Mouse (Mus musculus): Measurements from ENCODE around the gene Rce1.
"Not testable (repeated sequence)": the region's sequence is repeated elsewhere in the genome, so short reads cannot be mapped to it uniquely, and the experiment has no call there.

The Rce1 gene

GRCm38 (mm10) chr19:4613464-4614304, 11.8 kb downstream of the Rce1 start:
- in situ Hi-C loops (cut with MboI, MseI): no loop called here

GRCm38 (mm10) chr19:4612181-4612961, 13.1 kb downstream of the Rce1 start:
- in situ Hi-C loops (cut with MboI, MseI): no loop called here

- in situ Hi-C loops (cut with MboI, MseI): no loop called here
Observed at GRCm38 (mm10) chr19:4610109-4610508, 15.3 kb downstream of the Rce1 start.

- in situ Hi-C loops (cut with MboI, MseI): no loop called here
Observed at GRCm38 (mm10) chr19:4608511-4608910, 16.9 kb downstream of the Rce1 start.

- in situ Hi-C loops (cut with MboI, MseI): no loop called here
Observed at GRCm38 (mm10) chr19:4607406-4607805, 18.0 kb downstream of the Rce1 start.

GRCm38 (mm10) chr19:4605654-4606053, 19.8 kb downstream of the Rce1 start:
- in situ Hi-C loops (cut with MboI, MseI): no loop called here

- in situ Hi-C loops (cut with MboI, MseI): no loop called here
Observed at GRCm38 (mm10) chr19:4603801-4604723, 21.4 kb downstream of the Rce1 start.

GRCm38 (mm10) chr19:4602459-4602858, 23.0 kb downstream of the Rce1 start:
- in situ Hi-C loops (cut with MboI, MseI): no loop called here

- in situ Hi-C loops (cut with MboI, MseI): no loop called here
Observed at GRCm38 (mm10) chr19:4596071-4596470, 29.4 kb downstream of the Rce1 start.

GRCm38 (mm10) chr19:4593792-4594522, 31.5 kb downstream of the Rce1 start:
- in situ Hi-C loops (cut with MboI, MseI): no loop called here

- in situ Hi-C loops (cut with MboI, MseI): no loop called here
Observed at GRCm38 (mm10) chr19:4590025-4590424, 35.4 kb downstream of the Rce1 start.

GRCm38 (mm10) chr19:4589081-4589480, 36.4 kb downstream of the Rce1 start:
- in situ Hi-C loops (cut with MboI, MseI): no loop called here

- in situ Hi-C loops (cut with MboI, MseI): no loop called here
Observed at GRCm38 (mm10) chr19:4588430-4588829, 37.0 kb downstream of the Rce1 start.

- in situ Hi-C loops (cut with MboI, MseI): no loop called here
Observed at GRCm38 (mm10) chr19:4587426-4587825, 38.0 kb downstream of the Rce1 start.

- in situ Hi-C loops (cut with MboI, MseI): not testable (repeated sequence)
Observed at GRCm38 (mm10) chr19:4586783-4587182, 38.7 kb downstream of the Rce1 start.

- in situ Hi-C loops (cut with MboI, MseI): no loop called here
Observed at GRCm38 (mm10) chr19:4583856-4584255, 41.6 kb downstream of the Rce1 start.

GRCm38 (mm10) chr19:4579296-4579695, 46.1 kb downstream of the Rce1 start:
- in situ Hi-C loops (cut with MboI, MseI): no loop called here

- in situ Hi-C loops (cut with MboI, MseI): no loop called here
Observed at GRCm38 (mm10) chr19:4578799-4579198, 46.6 kb downstream of the Rce1 start.

- in situ Hi-C loops (cut with MboI, MseI): no loop called here
Observed at GRCm38 (mm10) chr19:4573241-4573640, 52.2 kb downstream of the Rce1 start.

Measured in regulatory T cell (primary cell).